33 mouse cellular contexts compared by ENCODE assay signal in the genomic region with DNA sequence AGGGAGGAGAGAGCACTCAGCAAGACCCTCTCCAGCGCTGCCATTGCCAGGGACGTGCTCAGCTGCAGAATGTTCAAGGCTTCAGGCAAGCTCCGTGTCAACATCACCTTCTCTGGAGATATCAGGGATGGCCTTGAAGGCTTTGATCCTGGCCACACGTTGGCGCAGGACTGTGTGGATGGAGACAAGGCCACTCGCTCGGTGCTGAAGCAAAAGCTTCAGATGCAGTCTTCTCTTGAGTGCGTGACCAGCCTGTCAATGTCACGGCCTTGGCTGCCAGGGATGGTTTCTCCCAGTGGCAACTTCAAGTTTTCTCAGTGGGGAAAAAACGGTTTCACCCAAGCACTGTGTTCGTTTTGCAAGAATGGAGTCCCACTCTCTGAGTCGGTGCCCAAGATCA. TPM values are rescaled to one million over a fixed set of nuclear protein-coding genes. Genes with fewer than 3 reads are reported as not detected.
A peak's percentile ranks its signal among the peaks of the same experiment; 100 is the strongest.
DNase-seq lines count a peak whose midpoint lies in the region; ATAC-seq and TF ChIP-seq lines count a peak whose summit lies in the region.
"Had no signal": no experiment of that assay in that cellular context is flagged by ENCODE, and none has a peak within 500 bp of the region (broad histone marks: within the 10 kb centered on the region; RNA-seq: fewer than 3 reads in every experiment).

No protein-coding gene starts in this region.

- H3K9ac ChIP-seq in stomach, embryonic 14.5 days (replicated peaks; ENCODE audit: low read depth, low read length), result no peak overlapping the region
- H3K9ac ChIP-seq in stomach, postnatal 0 days (ENCODE audit: low read length), result no peak overlapping the region
- H3K9ac ChIP-seq in stomach, embryonic 16.5 days (ENCODE audit: low read length), result no peak overlapping the region
- H3K9ac ChIP-seq: forebrain, postnatal 0 days; heart, embryonic 15.5 days; hindbrain, embryonic 12.5 days; liver, embryonic 14.5 days; neural tube, embryonic 15.5 days had no signal

- H3K27me3 ChIP-seq in stomach, embryonic 14.5 days (ENCODE audit: control insufficient read depth, insufficient read depth, low read length), result no peaks in the 10 kb centered on the region
- no peaks in the 10 kb centered on the region for H3K27me3 ChIP-seq in stomach, postnatal 0 days (ENCODE audit: control insufficient read depth, insufficient read depth, low read length)
- H3K27me3 ChIP-seq in limb, embryonic 10.5 days (ENCODE audit: low read depth, poor library complexity, severe bottlenecking), result 0 out of 2 replicates have a peak, but pooled peaks cover 6% of the 10 kb centered on the region
- H3K27me3 ChIP-seq in stomach, embryonic 16.5 days (ENCODE audit: control insufficient read depth, insufficient read depth, low read length), result no peaks in the 10 kb centered on the region
- H3K27me3 ChIP-seq: Patski had no signal

- H3K4me1 ChIP-seq in stomach, embryonic 14.5 days (ENCODE audit: control insufficient read depth, insufficient read depth, low read length), result peaks cover 31% of the 10 kb centered on the region
- H3K4me1 ChIP-seq in stomach, postnatal 0 days (replicated peaks; ENCODE audit: control insufficient read depth, insufficient read depth), result no peaks in the 10 kb centered on the region
- H3K4me1 ChIP-seq in limb, embryonic 10.5 days, result peaks cover 50% of the 10 kb centered on the region
- peaks cover 18% of the 10 kb centered on the region for H3K4me1 ChIP-seq in stomach, embryonic 16.5 days (ENCODE audit: control insufficient read depth, insufficient read depth, low read length)

- H3K9me3 ChIP-seq in stomach, embryonic 14.5 days (ENCODE audit: control insufficient read depth, low read depth, low read length), result no peaks in the 10 kb centered on the region
- H3K9me3 ChIP-seq in stomach, postnatal 0 days (ENCODE audit: control insufficient read depth, low read length), result no peaks in the 10 kb centered on the region
- H3K9me3 ChIP-seq in limb, embryonic 10.5 days (replicated peaks), result no peaks in the 10 kb centered on the region
- no peaks in the 10 kb centered on the region for H3K9me3 ChIP-seq in stomach, embryonic 16.5 days (replicated peaks; ENCODE audit: control insufficient read depth, low read length)
- H3K9me3 ChIP-seq: heart, embryonic 15.5 days; hindbrain, embryonic 12.5 days; neural tube, embryonic 15.5 days had no signal

- intact Hi-C loops in heart, postnatal 36 days (cut with DNase I), result no loop called here

- 80% methylated on average over 12 of the region's 12 CpGs for WGBS in stomach, embryonic 14.5 days
- 80% methylated on average over 12 of the region's 12 CpGs for WGBS in stomach, postnatal 0 days
- WGBS in limb, embryonic 10.5 days, result 82% methylated on average over 12 of the region's 12 CpGs
- WGBS in stomach, embryonic 16.5 days, result 79% methylated on average over 12 of the region's 12 CpGs

- no peak for TF ChIP-seq CTCF in stomach, postnatal 0 days (IDR thresholded peaks at IDR 0.05; ENCODE audit: low read depth)

- no peak for TF ChIP-seq EP300 in stomach, postnatal 0 days (optimal IDR thresholded peaks at IDR 0.05)

- H3K4me3 ChIP-seq in stomach, embryonic 14.5 days (ENCODE audit: low read depth, low read length), result no peak overlapping the region
- no peak overlapping the region for H3K4me3 ChIP-seq in stomach, postnatal 0 days (ENCODE audit: low read depth, low read length)
- no peak overlapping the region for H3K4me3 ChIP-seq in limb, embryonic 10.5 days
- H3K4me3 ChIP-seq in stomach, embryonic 16.5 days (replicated peaks; ENCODE audit: low read length), result no peak overlapping the region
- H3K4me3 ChIP-seq: erythroblast, embryonic 14.5 days; heart, embryonic 15.5 days; hindbrain, embryonic 12.5 days; layer of hippocampus, adult 2 months; left cerebral cortex, adult 2 months; neural tube, embryonic 15.5 days had no signal

- peak overlapping the region; percentile 23; the same call in 1 of the 2 replicates for H3K27ac ChIP-seq in stomach, embryonic 14.5 days (ENCODE audit: low read length)
- no peak overlapping the region for H3K27ac ChIP-seq in stomach, postnatal 0 days (replicated peaks)
- peak overlapping the region; percentile 63 for H3K27ac ChIP-seq in limb, embryonic 10.5 days
- 0 out of 2 replicates have a peak overlapping the region, but pooled peaks have one; percentile 27 for H3K27ac ChIP-seq in stomach, embryonic 16.5 days (ENCODE audit: low read length)
- H3K27ac ChIP-seq: heart, embryonic 15.5 days; hindbrain, postnatal 0 days; layer of hippocampus, adult 2 months; left cerebral cortex, adult 2 months; liver, embryonic 14.5 days; neural tube, embryonic 15.5 days had no signal

- DNase-seq in adrenal gland, adult 8-10 months, result peak; percentile 59
- no peak for DNase-seq in adrenal gland, postnatal 25 days
- DNase-seq in stomach, postnatal 0 days (ENCODE audit: low spot score), result no peak
- no peak for DNase-seq in limb, embryonic 10.5 days (ENCODE audit: low spot score)
- DNase-seq in layer of hippocampus, adult 11-12 months (ENCODE audit: low spot score), result no peak
- DNase-seq in heart, postnatal 36 days, result no peak
- DNase-seq: cerebellum, adult 8-10 months; cerebellum, postnatal 25 days; forebrain, postnatal 0 days; gastrocnemius, postnatal 10 days; kidney, adult 9 months; kidney, postnatal 25 days; liver; lung, adult 2 months; lung, postnatal 14 days; midbrain, embryonic 14.5 days; retina, postnatal 1 day; right cerebral cortex, postnatal 25 days; thymus, adult 2 months; thymus, postnatal 36 days had no signal

- H3K36me3 ChIP-seq in stomach, embryonic 14.5 days (ENCODE audit: control insufficient read depth, insufficient read depth, low read length), result no peaks in the 10 kb centered on the region
- no peaks in the 10 kb centered on the region for H3K36me3 ChIP-seq in stomach, postnatal 0 days (ENCODE audit: control insufficient read depth, insufficient read depth, low read length)
- H3K36me3 ChIP-seq in limb, embryonic 10.5 days, result no peaks in the 10 kb centered on the region
- no peaks in the 10 kb centered on the region for H3K36me3 ChIP-seq in stomach, embryonic 16.5 days (ENCODE audit: control insufficient read depth, insufficient read depth, low read length)
- H3K36me3 ChIP-seq: heart, embryonic 15.5 days; hindbrain, embryonic 12.5 days; neural tube, embryonic 15.5 days had no signal

- ATAC-seq in stomach, embryonic 14.5 days (ENCODE audit: insufficient number of reproducible peaks, insufficient read depth, low FRiP score, low read depth), result no peak
- no peak for ATAC-seq in stomach, postnatal 0 days (ENCODE audit: low FRiP score, low TSS enrichment)
- no peak for ATAC-seq in stomach, embryonic 16.5 days (ENCODE audit: insufficient read depth, low FRiP score)
- ATAC-seq: forebrain, postnatal 0 days; hindbrain, postnatal 0 days; intestine, embryonic 16.5 days; Patski had no signal

- no peak overlapping the region for H3K4me2 ChIP-seq in stomach, embryonic 14.5 days (replicated peaks; ENCODE audit: low read depth, low read length)
- H3K4me2 ChIP-seq in stomach, postnatal 0 days (replicated peaks; ENCODE audit: low read depth), result no peak overlapping the region
- H3K4me2 ChIP-seq in stomach, embryonic 16.5 days (ENCODE audit: low read depth, low read length), result no peak overlapping the region
- H3K4me2 ChIP-seq: heart, embryonic 15.5 days; hindbrain, embryonic 12.5 days; neural tube, embryonic 15.5 days had no signal

RNA-seq across cellular contexts. Expression of a gene that starts 26.6 kb away (rescaled TPM):
- 1,000 to 10,000 TPM in 1 of 4 experiments, 100 to 1,000 TPM in 3; 841 to 1,077 (median 912) TPM for total RNA-seq in adrenal gland, adult 8-10 months (2022)
- 592 and 648 TPM in 2 replicates for total RNA-seq in adrenal gland, postnatal 25 days (2021)
- polyA plus RNA-seq in stomach, embryonic 14.5 days (2014; fragmentation: Nextera tagmentation; extraction: Ambion mirVana), result 477 and 553 TPM in 2 replicates
- polyA plus RNA-seq in stomach, postnatal 0 days (2015; fragmentation: Nextera tagmentation; extraction: Ambion mirVana), result 183 and 187 TPM in 2 replicates
- polyA plus RNA-seq in limb, embryonic 10.5 days (2016; fragmentation: Nextera tagmentation; extraction: Ambion mirVana), result 106 and 159 TPM in 2 replicates
- polyA plus RNA-seq in stomach, embryonic 16.5 days (2015; fragmentation: Nextera tagmentation; extraction: Ambion mirVana), result 449 and 542 TPM in 2 replicates
- under 1 TPM; 0.22 to 1.00 TPM for total RNA-seq in heart, postnatal 36 days (2021)
- total RNA-seq: MEL had no signal
- polyA plus RNA-seq: Patski had no signal
